Mouse (Mus musculus): ENCODE measurements around the gene Olfml3.

Olfml3 gene

GRCm38 (mm10) chr3:103737061-103737754 lies 593 bp downstream of the Olfml3 start:
- DNase-seq = peak; percentile 75

GRCm38 (mm10) chr3:103735776-103736600 lies 1.8 kb downstream of the Olfml3 start:
- no peak for DNase-seq

GRCm38 (mm10) chr3:103734696-103735519 lies 2.9 kb downstream of the Olfml3 start:
- DNase-seq = peak; percentile 52

- no peak for DNase-seq
Measured at GRCm38 (mm10) chr3:103733799-103734695, 3.8 kb downstream of the Olfml3 start.

- DNase-seq = peak; percentile 44
Measured at GRCm38 (mm10) chr3:103733176-103733575, 4.6 kb downstream of the Olfml3 start.

GRCm38 (mm10) chr3:103732116-103732515 lies 5.7 kb downstream of the Olfml3 start:
- DNase-seq = no peak

- DNase-seq = no peak
Measured at GRCm38 (mm10) chr3:103729850-103730249, 8.0 kb downstream of the Olfml3 start.

GRCm38 (mm10) chr3:103727813-103728326 lies 9.9 kb downstream of the Olfml3 start:
- DNase-seq = no peak

GRCm38 (mm10) chr3:103726642-103727041 lies 11.2 kb downstream of the Olfml3 start:
- no peak for DNase-seq

GRCm38 (mm10) chr3:103724137-103724536 lies 13.7 kb downstream of the Olfml3 start:
- no peak for DNase-seq

GRCm38 (mm10) chr3:103718728-103719127 lies 19.1 kb downstream of the Olfml3 start:
- DNase-seq = peak; percentile 10

GRCm38 (mm10) chr3:103716774-103717760 lies 20.7 kb downstream of the Olfml3 start:
- peak; percentile 29 for DNase-seq

GRCm38 (mm10) chr3:103715762-103716693 lies 21.8 kb downstream of the Olfml3 start:
- peak; percentile 87 for DNase-seq

GRCm38 (mm10) chr3:103714942-103715341 lies 22.9 kb downstream of the Olfml3 start:
- DNase-seq = no peak

- no peak for DNase-seq
Measured at GRCm38 (mm10) chr3:103714236-103714875, 23.4 kb downstream of the Olfml3 start.

- peak; percentile 40 for DNase-seq
Measured at GRCm38 (mm10) chr3:103712196-103712595, 25.6 kb downstream of the Olfml3 start.

- DNase-seq = no peak
Measured at GRCm38 (mm10) chr3:103709470-103710040, 28.2 kb downstream of the Olfml3 start.

GRCm38 (mm10) chr3:103705426-103705825 lies 32.4 kb downstream of the Olfml3 start:
- no peak for DNase-seq

All from kidney, postnatal 10 days (tissue).